Mouse (Mus musculus) heart, postnatal 25 days (tissue): Measurements from ENCODE around the gene Dnttip1. TPM values are rescaled to one million over a fixed set of nuclear protein-coding genes. Genes with fewer than 3 reads are reported as not detected.
"Not testable (repeated sequence)": the region's sequence is repeated elsewhere in the genome, so short reads cannot be mapped to it uniquely, and the experiment has no call there.

Source experiments
- DNase-seq: peaks from one replicate; pipeline ENCODE4 v3.0.0; 2022; ENCODE audit warnings: low spot score
- intact Hi-C: fragments of 180-260 bp; cut with DNase I; formaldehyde crosslinking; loops from one replicate; pipeline ENCODE4 v1.15.1; 2025
- total RNA-seq, 2 experiments: library from RNA; stranded (reverse); gene quantifications; 2 replicates each; pipeline ENCODE4 v1.2.3; 2021

The Dnttip1 gene
- total RNA-seq, 2 experiments from 2014 or later = 24.4 to 25.8 TPM

DNA sequence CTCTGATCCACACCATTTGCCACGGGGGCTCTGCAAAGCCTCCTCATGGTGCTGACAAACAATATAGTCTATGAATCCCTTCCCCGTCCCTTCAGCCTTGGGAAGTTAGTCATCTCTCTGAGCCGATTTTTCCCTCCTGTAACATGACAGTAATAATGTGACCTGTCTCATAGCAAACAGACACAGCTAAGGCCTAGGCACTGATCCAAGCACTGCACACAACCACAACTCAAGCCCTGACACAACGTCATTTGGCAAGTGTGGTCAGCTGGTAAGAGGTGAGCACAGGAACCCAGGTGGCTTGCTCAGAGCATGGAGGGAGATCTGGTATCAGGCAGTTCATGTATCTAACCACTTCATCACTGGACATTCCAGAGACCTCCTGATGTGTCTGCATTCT is 50.1 kb downstream of the Dnttip1 start:
- intact Hi-C loops = no loop called here
- no peak for DNase-seq

DNA sequence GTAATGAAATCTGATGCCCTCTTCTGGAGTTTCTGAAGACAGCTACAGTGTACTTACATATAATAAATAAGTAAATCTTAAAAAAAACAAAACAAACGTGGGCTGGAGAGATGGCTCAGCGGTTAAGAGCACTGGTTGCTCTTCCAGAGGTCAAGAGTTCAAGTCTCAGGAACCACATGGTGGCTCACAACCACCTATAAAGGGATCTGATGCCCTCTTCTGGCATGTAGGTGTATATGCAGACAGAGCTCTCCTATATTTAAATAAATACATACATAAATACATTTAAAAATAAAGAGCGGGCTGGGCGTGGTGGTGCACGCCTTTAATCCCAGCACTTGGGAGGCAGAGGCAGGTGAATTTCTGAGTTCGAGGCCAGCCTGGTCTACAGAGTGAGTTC is 52.8 kb downstream of the Dnttip1 start:
- intact Hi-C loops, DNase-seq: not testable (repeated sequence)

DNA sequence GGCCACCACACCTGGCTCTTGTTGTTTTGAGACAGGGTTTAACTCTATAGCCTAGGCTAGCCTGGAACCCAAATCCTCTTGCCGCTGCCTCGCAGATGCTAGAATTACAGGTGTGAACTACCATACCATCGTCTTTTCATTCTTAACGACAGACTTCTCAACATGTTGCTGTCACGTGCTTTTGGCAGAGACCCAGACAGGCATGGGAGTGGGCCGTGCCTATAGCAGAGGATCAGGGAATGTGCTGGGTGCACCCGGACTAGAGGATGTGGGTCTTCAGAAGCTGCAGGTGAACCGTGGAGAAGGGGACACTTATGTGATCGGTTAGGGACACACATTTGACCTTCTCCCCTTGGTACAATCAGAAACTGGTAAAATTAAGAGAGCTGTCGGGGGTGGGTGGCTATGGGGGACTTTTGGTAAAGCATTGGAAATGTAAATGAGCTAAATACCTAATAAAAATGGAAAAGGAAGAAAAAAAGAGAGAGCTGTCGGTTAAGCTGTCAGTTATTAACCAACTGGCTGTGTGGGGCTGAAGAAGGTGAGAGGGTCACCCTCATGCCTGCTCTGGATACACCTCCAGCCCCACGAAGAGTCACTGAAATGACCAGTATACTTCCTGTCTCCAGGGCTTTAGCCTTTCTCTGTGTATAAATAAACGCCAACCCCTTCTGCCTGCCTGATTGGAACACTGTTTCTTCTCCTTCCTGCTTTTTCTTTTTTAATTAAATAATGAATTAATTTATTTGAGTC is 54.6 kb downstream of the Dnttip1 start:
- intact Hi-C loops = loop anchor here (5.0 kb wide), 1 partner anchor 208 kb away; the partner anchor contains the start of gene Eppin

DNA sequence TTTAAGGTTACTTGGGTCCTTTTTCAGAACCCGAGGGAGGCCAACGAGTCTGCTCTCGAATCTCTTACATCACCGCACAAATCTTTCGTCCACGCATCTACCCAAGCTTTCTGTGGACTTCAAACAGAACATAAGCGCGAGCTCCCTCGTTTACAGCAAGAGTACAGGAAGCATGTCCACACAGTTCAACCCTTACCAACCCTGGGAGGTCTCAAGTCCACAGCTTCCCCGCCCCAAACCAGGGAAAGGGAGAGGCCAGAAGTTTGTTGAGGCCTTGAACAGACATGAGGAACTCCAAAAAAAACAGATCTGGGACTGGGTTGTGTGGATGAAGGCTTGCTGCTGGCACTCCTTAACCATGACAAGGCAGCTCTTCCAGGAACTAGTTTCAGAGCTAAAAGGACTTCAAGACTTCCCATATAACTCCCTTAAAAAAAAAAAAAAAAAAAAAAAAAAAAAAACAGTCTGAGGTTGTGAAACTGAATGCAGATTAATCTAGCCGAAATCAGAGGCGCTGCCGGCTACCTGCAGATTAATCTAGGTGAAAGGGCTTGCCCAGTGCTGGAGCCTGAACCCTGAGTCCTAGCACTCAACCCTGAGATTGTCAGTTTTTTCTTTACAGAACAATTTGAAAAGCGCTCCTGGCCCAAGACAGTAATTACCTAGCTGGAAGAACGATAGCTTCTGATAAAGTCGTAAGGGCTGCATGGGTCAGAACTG is 57.6 kb downstream of the Dnttip1 start:
- intact Hi-C loops = loop anchor here (5.0 kb wide), 1 partner anchor 211 kb away; the partner anchor contains the start of gene Eppin
- no peak for DNase-seq

More for the DNA sequence above, 54.6 kb downstream of the Dnttip1 start:
- no peak for DNase-seq

DNA sequence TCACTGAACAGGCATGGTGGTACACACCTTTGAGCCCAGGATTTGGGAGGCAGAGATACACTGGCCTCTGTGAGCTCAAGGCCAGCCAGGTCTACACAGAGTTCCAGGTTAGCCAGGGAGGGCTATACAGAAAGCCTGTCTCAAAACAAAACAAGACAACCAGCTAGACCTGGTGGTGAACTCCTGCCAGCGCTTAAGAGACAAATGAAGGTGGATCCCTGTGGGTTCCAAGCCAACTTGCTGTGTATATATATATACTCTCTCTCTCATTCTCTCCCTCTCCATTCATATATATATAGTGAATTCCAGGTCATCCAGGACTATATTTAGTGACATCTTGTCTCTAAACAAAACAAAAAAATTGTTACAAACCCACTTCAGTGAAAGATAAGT is 58.1 kb downstream of the Dnttip1 start:
- no peak for DNase-seq
- intact Hi-C loops = loop anchor here (5.0 kb wide), 1 partner anchor 212 kb away; the partner anchor contains the start of gene Eppin

DNA sequence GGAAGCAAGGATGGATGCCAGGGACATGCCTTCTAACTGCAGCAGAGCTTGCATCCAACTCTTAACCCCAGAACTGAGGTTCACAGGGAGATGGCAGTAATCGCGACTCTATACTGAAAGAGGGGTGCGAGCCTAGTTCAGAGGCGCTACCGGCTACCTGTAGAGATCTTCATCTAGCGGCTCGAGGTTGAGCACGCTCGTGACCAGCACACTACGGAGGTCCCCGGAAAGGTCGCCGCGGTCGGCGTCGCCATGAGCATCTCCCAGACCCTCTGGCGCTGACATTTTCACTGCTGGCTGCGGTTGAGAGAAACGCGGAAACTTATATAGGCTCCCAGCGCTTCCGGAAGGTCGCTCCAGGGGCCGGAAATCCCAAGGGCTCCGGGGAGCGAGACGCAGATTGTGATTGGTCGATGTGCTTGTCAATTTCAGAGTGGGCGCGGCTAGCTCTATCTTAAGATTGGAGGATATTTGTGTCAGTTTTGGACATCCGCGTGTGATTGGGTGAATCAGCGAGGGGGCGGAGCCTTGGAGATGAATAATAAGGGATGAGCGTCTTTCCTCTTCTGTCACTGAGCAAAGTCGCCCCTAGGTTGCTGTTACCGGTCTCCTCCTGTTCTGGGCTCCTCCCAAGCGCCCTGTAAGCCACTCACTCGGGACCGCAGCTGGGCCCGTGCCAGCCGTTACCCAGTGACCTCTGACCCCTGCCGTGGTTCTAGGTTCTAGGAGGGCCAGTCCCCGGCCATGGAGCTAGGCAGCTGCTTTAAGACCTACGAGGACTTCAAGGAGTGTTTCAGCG is 58.9 kb downstream of the Dnttip1 start, which contains the start of the genes Acot8 and Zswim3:
TSS of gene Acot8 (minus strand) at position 350 of the 799 bp plus-strand sequence.
TSS of gene Zswim3 (plus strand) at position 566 of the 799 bp plus-strand sequence.
- intact Hi-C loops = loop anchor here (5.0 kb wide), 1 partner anchor 212 kb away; the partner anchor contains the start of gene Eppin
- peak; percentile 96 for DNase-seq

DNA sequence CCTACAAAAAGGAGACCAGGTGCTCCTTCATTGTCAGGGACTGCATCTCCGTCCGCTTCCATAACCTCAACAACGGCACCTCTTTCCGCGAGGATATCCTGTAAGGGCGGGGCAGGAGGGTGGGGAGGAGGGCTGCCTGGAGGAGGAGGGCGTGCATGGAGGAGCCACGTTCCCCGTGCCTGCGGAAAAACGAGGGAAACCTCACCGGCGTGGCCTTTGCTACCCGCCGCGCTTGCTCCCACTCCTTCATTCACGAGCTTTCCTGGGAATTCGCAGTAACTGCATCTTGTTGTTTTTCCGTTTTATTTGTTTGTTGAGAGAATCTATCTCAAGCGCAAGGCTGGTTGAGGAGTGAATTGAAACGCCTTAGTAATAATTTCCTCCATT is 59.5 kb downstream of the Dnttip1 start:
- intact Hi-C loops = no loop called here

DNA sequence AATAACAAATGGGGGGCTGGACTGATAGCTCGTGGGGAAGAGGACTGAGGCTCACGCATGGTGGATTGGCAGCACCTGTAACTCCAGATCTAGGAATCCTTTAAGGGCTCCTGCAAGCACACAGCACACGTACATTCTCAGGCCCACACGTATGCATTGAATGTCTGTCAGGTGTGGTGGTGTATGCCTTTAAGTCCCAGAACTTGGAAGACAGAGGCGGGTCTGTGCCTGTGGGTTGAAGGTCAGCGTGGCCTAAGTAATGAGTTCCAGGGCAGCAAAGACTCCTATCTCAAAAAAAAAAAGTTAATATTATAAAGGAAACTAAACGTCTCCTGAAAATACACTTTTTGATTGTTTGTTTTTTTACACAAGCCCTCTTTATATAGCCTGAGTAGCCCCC is 60.8 kb downstream of the Dnttip1 start:
- intact Hi-C loops = no loop called here
- no peak for DNase-seq

More for the DNA sequence above, 59.5 kb downstream of the Dnttip1 start:
- no peak for DNase-seq

DNA sequence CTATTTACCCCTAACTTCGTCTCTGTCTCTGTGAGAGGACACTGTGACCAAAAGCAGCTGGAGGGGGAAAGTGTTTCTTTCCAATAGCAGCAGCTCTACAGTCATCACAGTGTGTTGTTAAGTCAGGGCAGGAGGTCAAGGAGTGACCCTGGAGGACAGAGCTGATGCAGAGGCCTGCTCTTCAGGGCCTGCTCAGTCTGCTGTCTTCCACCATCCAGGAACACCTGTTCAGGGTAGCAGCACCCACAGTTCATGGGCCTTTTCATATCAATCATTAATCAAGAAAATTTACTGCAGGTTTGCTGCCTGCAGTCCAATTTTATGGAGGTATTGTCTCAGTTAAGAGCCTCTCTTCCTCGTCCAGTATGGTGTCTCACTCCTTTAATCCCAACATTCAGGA is 67.8 kb downstream of the Dnttip1 start:
- intact Hi-C loops = no loop called here
- no peak for DNase-seq

DNA sequence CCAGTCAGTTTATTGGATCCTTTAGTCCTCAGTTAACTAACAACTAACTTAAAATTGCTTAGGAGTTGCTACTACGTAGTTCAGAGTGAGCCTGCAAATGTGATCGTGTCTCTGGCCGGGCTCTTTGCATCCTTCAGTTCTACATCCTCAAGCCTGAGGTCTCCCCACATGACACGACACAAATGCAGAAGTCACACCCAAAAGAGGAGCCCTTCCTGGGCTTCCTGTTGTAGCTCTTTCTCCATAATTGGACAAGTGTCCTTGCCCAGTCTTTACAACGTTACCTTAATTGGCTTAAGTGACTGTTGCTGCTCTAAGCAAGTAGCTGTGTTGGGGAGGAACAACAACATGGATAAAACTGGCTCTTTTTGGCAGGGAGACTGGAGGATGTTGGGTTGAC is 69.6 kb downstream of the Dnttip1 start:
- no peak for DNase-seq
- intact Hi-C loops = no loop called here

DNA sequence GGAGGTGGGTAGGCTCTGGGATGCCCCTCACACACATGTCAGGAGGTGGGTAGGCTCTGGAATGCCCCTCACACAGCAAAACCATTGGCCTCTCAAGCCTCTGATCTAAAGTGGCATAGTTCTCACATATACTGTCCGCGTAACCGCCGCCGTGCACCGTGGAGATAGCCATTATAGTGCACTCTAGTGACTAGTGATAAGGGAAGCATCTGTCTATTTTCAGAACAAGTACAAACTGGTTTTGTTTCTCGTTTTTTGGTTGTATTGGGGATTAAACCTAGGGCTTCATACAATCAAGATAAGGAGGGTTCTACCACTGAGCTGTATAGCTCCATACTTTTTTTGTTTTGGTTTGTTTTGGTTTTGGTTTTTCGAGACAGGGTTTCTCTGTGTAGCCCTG is 70.0 kb downstream of the Dnttip1 start:
- intact Hi-C loops = no loop called here

DNA sequence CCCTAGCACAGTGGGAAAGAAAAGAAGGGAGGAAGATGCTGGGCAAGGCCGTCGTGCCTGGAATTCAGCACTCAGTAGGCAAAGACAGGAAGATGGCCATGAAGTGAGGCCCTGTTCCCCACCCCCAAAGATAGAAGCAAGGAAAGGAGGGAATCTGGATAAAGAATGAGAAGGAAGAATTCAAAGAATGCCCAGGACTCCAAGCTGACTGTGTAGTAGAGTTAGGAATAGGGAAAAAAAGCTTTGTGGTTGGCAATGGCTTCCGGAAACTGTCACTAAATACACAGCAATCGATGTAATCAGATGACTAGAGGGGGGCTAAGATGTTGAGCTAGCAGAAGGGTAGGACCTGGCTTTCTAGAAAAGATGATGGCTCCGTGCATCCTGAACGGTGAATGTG is 71.4 kb downstream of the Dnttip1 start:
- intact Hi-C loops = no loop called here
- DNase-seq = no peak

More for the DNA sequence above, 70.0 kb downstream of the Dnttip1 start:
- no peak for DNase-seq

DNA sequence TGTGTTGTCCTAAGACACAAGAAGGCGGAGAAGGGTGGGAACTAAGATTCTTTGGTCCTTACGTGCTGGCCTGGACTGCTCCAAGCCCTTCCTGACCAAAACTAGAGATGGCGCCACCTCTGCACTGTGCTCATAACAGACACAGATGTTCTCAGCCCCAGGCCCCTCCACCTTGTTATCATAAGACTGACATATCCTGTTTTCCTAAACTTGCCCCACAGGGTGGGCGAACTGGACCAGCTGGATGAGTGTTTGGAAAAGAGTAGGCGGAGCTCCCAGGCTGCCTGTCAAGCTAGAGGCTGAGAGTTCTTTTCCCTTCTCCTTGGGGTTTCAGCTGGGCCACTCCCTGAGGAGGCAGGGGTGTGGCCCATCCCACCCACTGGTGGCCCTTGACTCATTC is 71.9 kb downstream of the Dnttip1 start:
- intact Hi-C loops = no loop called here
- DNase-seq = no peak

Other genes with a start within 250 kb of the Dnttip1 start
- gene Pigt, start 248.5 kb upstream of the Dnttip1 start, total RNA-seq = 10 to 100 TPM; 34.7 to 34.8 TPM
- gene Wfdc2, start 183.6 kb upstream of the Dnttip1 start, total RNA-seq = under 1 TPM; 0.78 to 0.83 TPM
- gene Spint3, start 172.5 kb upstream of the Dnttip1 start, total RNA-seq = not detected
- gene Wfdc6a, start 160.5 kb upstream of the Dnttip1 start, total RNA-seq = under 1 TPM in 1 of 2 experiments, not detected in 1; 0.34 TPM
- not detected for gene Eppin, start 152.4 kb upstream of the Dnttip1 start, total RNA-seq
- not detected for gene Wfdc6b, start 132.5 kb upstream of the Dnttip1 start, total RNA-seq
- gene Wfdc8, start 132.4 kb upstream of the Dnttip1 start, total RNA-seq = not detected
- not detected for gene Wfdc16, start 107.2 kb upstream of the Dnttip1 start, total RNA-seq
- not detected for gene Wfdc10, start 89.9 kb upstream of the Dnttip1 start, total RNA-seq
- gene Wfdc9, start 89.4 kb upstream of the Dnttip1 start, total RNA-seq = not detected
- not detected for gene Wfdc11, start 71.9 kb upstream of the Dnttip1 start, total RNA-seq
- not detected for gene Wfdc13, start 60.9 kb upstream of the Dnttip1 start, total RNA-seq
- gene Spint4, start 47.5 kb upstream of the Dnttip1 start, total RNA-seq = not detected
- not detected for gene Spint5, start 30.7 kb upstream of the Dnttip1 start, total RNA-seq
- under 1 TPM; 0.28 to 0.29 TPM for gene Wfdc3, start 52 bp upstream of the Dnttip1 start, total RNA-seq
- 1 to 10 TPM; 2.4 to 2.9 TPM for gene Ube2c, start 23.9 kb downstream of the Dnttip1 start, total RNA-seq
- gene Tnnc2, start 34.0 kb downstream of the Dnttip1 start, total RNA-seq = not detected
- 10 to 100 TPM; 24.7 to 27.5 TPM for gene Snx21, start 39.8 kb downstream of the Dnttip1 start, total RNA-seq
- gene Acot8, start 58.9 kb downstream of the Dnttip1 start, total RNA-seq = 10 to 100 TPM; 10.7 to 12.2 TPM
- 1 to 10 TPM; 2.5 to 3.1 TPM for gene Zswim3, start 59.1 kb downstream of the Dnttip1 start, total RNA-seq
- gene Zswim1, start 76.7 kb downstream of the Dnttip1 start, total RNA-seq = 1 to 10 TPM; 3.6 to 4.5 TPM
- under 1 TPM; 0.42 to 0.64 TPM for gene Spata25, start 82.6 kb downstream of the Dnttip1 start, total RNA-seq
- 100 to 1,000 TPM in 1 of 2 experiments, 10 to 100 TPM in 1; 90.9 to 108 TPM for gene Ctsa, start 86.9 kb downstream of the Dnttip1 start, total RNA-seq
- gene Neurl2, start 87.5 kb downstream of the Dnttip1 start, total RNA-seq = 10 to 100 TPM; 39.9 to 44.6 TPM
- gene Pltp, start 111.7 kb downstream of the Dnttip1 start, total RNA-seq = 10 to 100 TPM; 35.9 to 37.5 TPM
- 10 to 100 TPM; 27.5 to 34.6 TPM for gene Pcif1, start 133.3 kb downstream of the Dnttip1 start, total RNA-seq
- gene Zfp335, start 165.8 kb downstream of the Dnttip1 start, total RNA-seq = 1 to 10 TPM; 8.6 to 9.2 TPM
- gene Mmp9, start 194.8 kb downstream of the Dnttip1 start, total RNA-seq = under 1 TPM; 0.55 to 0.61 TPM
- gene Slc12a5, start 214.8 kb downstream of the Dnttip1 start, total RNA-seq = under 1 TPM; 0.65 to 0.81 TPM